Mouse (Mus musculus) CH12.LX (cell line): ENCODE results near the gene Uts2b.

Source experiments
- CHD2 ChIP-seq: IDR thresholded peaks from 2 replicates; pipeline ENCODE4 v1.6.1; 2011; ENCODE audit warnings: low read length, improper control_type of control experiment
- CTCF ChIP-seq, 2 experiments: IDR thresholded peaks in 1 of 2; conservative IDR thresholded peaks in 1 of 2; 2 replicates each; pipeline ENCODE4 v1.5.1; 2011 to 2012; ENCODE audit warnings: low read depth in 2 of 2, low read length in 2 of 2, improper control_type of control experiment in 1 of 2, inconsistent platforms in 1 of 2, mild to moderate bottlenecking in 1 of 2, moderate library complexity in 1 of 2
- E2F4 ChIP-seq: IDR thresholded peaks from 2 replicates; pipeline ENCODE4 v1.6.1; 2011; ENCODE audit warnings: low read depth, low read length, improper control_type of control experiment; ENCODE audit not compliant: insufficient replicate concordance
- ETS1 ChIP-seq: conservative IDR thresholded peaks from 2 replicates; pipeline ENCODE4 v1.6.1; 2012; ENCODE audit warnings: low read depth, mild to moderate bottlenecking, inconsistent platforms, low read length, improper control_type of control experiment, moderate library complexity
- JUND ChIP-seq: conservative IDR thresholded peaks from 2 replicates; pipeline ENCODE4 v1.6.1; 2011; ENCODE audit warnings: low read depth, low read length, improper control_type of control experiment
- MAX ChIP-seq: IDR thresholded peaks from 2 replicates; pipeline ENCODE4 v1.6.1; 2011; ENCODE audit warnings: low read length, improper control_type of control experiment
- POLR2A ChIP-seq: IDR thresholded peaks from 2 replicates; pipeline ENCODE4 v1.6.1; 2011; ENCODE audit warnings: low read depth, mild to moderate bottlenecking, improper control_type of control experiment, low read length
- SMC3 ChIP-seq: IDR thresholded peaks from 2 replicates; pipeline ENCODE4 v1.6.1; 2011; ENCODE audit warnings: low read depth, low read length, improper control_type of control experiment
- TCF12 ChIP-seq: IDR thresholded peaks from 2 replicates; pipeline ENCODE4 v1.6.1; 2014; ENCODE audit warnings: low read depth, mild to moderate bottlenecking, inconsistent platforms, low read length, improper control_type of control experiment
- ZNF384 ChIP-seq: IDR thresholded peaks from 2 replicates; pipeline ENCODE4 v1.6.1; 2012; ENCODE audit warnings: low read depth, low read length, improper control_type of control experiment, inconsistent platforms

- no peak for TF ChIP-seq ETS1
- TF ChIP-seq ZNF384: no peak
- no peak for TF ChIP-seq MAX
- TF ChIP-seq CTCF (conservative IDR thresholded peaks at IDR 0.05 in 1 of 2, IDR thresholded peaks at IDR 0.05 in 1 of 2; ENCODE audit: low read depth in 2 of 2, low read length in 2 of 2): no peak
- no peak for TF ChIP-seq CHD2
- TF ChIP-seq POLR2A: no peak
- TF ChIP-seq SMC3: no peak
- no peak for TF ChIP-seq JUND
- TF ChIP-seq E2F4: no peak
- TF ChIP-seq TCF12: no peak
Observed at GRCm38 (mm10) chr16:27347521-27347920, 22.5 kb downstream of the Uts2b start.
